Mouse (Mus musculus) limb, embryonic 13.5 days (tissue): Measurements from ENCODE around the gene Ttl. TPM values are rescaled to one million over a fixed set of nuclear protein-coding genes. Genes with fewer than 3 reads are reported as not detected.

Source experiments
- ATAC-seq: fragments of 200-750 bp; cut with Nextera tagmentation; 2 replicates; pipeline ENCODE4 v1.8.0; 2017; ENCODE audit warnings: low read depth, moderate number of reproducible peaks, moderate TSS enrichment; ENCODE audit not compliant: low FRiP score
- H3K27ac ChIP-seq: fragments of 300-500 bp; sonication (generic); 2 replicates; pipeline ENCODE4 v1.5.1; 2015; ENCODE audit warnings: inconsistent platforms, mild to moderate bottlenecking, moderate library complexity
- H3K27me3 ChIP-seq: fragments of 300-500 bp; sonication (generic); 2 replicates; pipeline ENCODE4 v1.6.1; 2015; ENCODE audit warnings: mild to moderate bottlenecking, inconsistent platforms
- H3K36me3 ChIP-seq: fragments of 300-500 bp; sonication (generic); 2 replicates; pipeline ENCODE4 v1.6.1; 2015; ENCODE audit warnings: inconsistent platforms, mild to moderate bottlenecking, moderate library complexity
- H3K4me1 ChIP-seq: fragments of 300-500 bp; sonication (generic); 2 replicates; pipeline ENCODE4 v1.6.1; 2015; ENCODE audit warnings: inconsistent platforms
- H3K4me2 ChIP-seq: fragments of 300-500 bp; sonication (generic); replicated peaks from 2 replicates; pipeline ENCODE4 v1.6.1; 2015; ENCODE audit warnings: inconsistent platforms, mild to moderate bottlenecking, moderate library complexity
- H3K4me3 ChIP-seq: fragments of 300-500 bp; sonication (generic); 2 replicates; pipeline ENCODE4 v1.5.1; 2015; ENCODE audit warnings: moderate library complexity, mild to moderate bottlenecking, inconsistent platforms
- H3K9ac ChIP-seq: fragments of 300-500 bp; sonication (generic); 2 replicates; pipeline ENCODE4 v1.6.1; 2015; ENCODE audit warnings: mild to moderate bottlenecking, inconsistent platforms
- H3K9me3 ChIP-seq: fragments of 300-500 bp; sonication (generic); 2 replicates; pipeline ENCODE4 v1.6.1; 2016; ENCODE audit warnings: inconsistent platforms
- WGBS: fragments of 180-500 bp; shearing (Covaris S2); methylation state at CpG from one replicate; pipeline ENCODE4 v1.1.7; 2015; 5-methylcytosine and 5-hydroxymethylcytosine counted together
- polyA plus RNA-seq: library from polyadenylated mRNA; unstranded; fragments of >200 nt; fragmentation: Nextera tagmentation; extraction: Ambion mirVana; gene quantifications from 2 replicates; pipeline ENCODE4 v1.2.1, GENCODE M21; 2015

The Ttl gene
- polyA plus RNA-seq, 1 experiment from 2014 or later: 22.0 TPM

DNA sequence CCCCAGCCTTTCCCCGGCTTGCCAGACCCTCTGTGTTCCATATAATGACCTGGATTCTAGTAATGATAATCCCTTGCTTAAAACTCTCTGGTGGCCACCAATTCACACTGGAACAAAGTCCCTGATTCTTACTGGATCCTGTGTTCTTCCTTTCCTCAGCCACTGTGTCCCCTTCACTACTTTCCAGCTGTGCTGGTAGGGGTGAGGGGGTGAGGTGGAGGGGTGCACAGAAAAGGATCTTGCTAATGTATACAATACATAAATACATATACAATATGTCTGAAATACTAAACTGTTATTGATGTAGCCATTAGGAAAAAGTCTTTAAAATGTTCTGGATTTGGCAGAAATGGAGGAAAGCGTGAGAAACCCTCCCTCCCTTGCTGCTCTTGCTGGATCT is 65.0 kb downstream of the Ttl start:
- Histone ChIP-seq H3K9me3 (peaks cover 9% of the 10 kb centered on the region; the same call in 1 of the 2 replicates), H3K27ac (no peak overlapping the region), H3K36me3 (peaks cover 50% of the 10 kb centered on the region), H3K4me1 (peaks cover 15% of the 10 kb centered on the region), H3K4me2 (peak overlapping the region; percentile 86), H3K4me3 (peak overlapping the region; percentile 63; the same call in 1 of the 2 replicates), H3K9ac (no peak overlapping the region), H3K27me3 (no peaks in the 10 kb centered on the region)
- 92% methylated on average over 2 of the region's 2 CpGs for WGBS
- ATAC-seq: no peak

DNA sequence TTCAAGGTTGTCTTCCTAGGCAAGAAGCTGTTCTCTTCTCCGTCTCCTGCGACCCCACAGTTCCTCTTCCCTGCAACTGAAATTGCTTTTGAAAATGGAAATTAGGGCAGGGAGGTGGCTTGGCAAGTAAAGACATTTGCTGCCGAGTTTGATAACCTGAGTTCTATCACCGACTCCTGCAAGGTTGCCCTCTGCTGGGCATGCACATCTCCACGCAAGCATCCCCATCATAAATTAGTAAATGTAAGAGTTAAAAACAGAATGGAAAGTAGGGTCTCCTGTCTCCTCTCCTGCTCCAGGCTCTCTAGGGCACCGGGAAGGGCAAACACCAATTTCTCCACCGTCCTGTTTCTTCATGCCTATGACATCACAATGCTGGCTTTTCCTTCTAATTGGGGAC is 66.5 kb downstream of the Ttl start:
- 96% methylated on average over 7 of the region's 7 CpGs for WGBS
- peaks cover 15% of the 10 kb centered on the region for H3K4me1 ChIP-seq

DNA sequence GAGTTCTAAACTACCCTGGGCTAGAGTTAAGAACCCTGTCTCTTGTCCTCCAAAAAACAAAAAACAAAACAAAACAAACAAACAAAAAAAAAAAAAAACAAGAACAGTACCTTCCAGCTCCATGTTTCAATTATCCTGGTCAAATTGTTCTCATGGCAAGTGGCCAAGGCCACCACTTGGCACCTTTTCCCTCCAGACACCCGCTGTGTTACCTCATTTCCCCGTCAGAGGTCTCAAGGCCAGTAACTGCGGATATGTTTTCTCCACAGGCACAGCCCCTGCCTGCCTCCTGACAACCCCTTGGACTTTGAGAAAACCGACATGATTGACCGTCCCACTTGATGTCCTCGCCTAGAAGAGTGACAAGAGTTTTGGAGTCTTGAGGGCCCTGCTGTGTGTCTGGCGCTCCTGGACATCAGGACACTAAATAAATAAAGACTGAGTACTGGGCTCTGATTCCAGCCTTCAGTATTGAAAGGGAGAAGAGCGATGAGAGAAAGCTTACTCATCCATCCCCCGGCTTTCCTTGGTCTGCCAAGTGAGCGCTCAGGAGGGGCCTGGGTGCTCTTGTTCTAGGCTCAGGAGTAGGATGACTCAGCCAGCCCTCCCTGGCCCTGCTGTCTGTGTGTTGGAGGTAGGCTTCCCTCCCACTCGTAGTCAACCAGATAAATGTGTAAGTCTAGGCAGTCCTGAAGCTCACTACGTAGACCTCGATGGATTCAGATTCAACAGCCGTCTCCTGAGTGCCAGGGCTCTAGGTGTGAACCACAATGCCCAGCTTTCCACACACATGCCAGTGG is 67.5 kb downstream of the Ttl start:
- Histone ChIP-seq H3K4me3 (no peak overlapping the region), H3K9ac (no peak overlapping the region), H3K36me3 (peaks cover 28% of the 10 kb centered on the region), H3K4me2 (no peak overlapping the region), H3K27ac (no peak overlapping the region), H3K4me1 (peaks cover 15% of the 10 kb centered on the region), H3K27me3 (no peaks in the 10 kb centered on the region), H3K9me3 (peaks cover 9% of the 10 kb centered on the region; the same call in 1 of the 2 replicates)
- ATAC-seq: no peak
- WGBS: 97% methylated on average over 14 of the region's 14 CpGs

More for the DNA sequence above, 66.5 kb downstream of the Ttl start:
- H3K27me3 ChIP-seq: no peaks in the 10 kb centered on the region
- H3K27ac ChIP-seq: no peak overlapping the region
- no peak overlapping the region for H3K9ac ChIP-seq
- peaks cover 37% of the 10 kb centered on the region for H3K36me3 ChIP-seq
- H3K4me2 ChIP-seq: no peak overlapping the region
- no peak for ATAC-seq
- H3K9me3 ChIP-seq: peaks cover 9% of the 10 kb centered on the region; the same call in 1 of the 2 replicates
- no peak overlapping the region for H3K4me3 ChIP-seq

DNA sequence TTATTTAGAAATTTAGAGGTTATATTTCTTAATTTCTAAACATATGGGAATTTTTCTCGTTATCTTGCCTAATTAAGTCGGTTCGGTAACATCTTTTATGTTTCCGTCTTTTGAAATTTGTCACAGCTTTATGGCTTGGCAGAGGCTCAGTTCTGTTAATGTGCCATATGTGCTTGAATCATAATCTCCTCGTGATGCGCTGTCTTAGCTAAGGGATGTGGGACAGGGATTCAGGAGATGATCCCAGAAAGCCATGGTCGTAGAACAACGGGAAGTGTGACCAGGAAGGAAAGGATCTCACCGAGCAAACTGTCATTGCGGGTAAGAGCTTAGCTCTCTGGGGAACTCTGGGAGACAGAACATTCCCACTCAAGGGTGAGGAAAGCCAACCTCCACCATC is 74.2 kb downstream of the Ttl start:
- Histone ChIP-seq H3K4me3 (no peak overlapping the region), H3K4me1 (no peaks in the 10 kb centered on the region), H3K27ac (no peak overlapping the region), H3K4me2 (no peak overlapping the region), H3K9me3 (no peaks in the 10 kb centered on the region), H3K27me3 (no peaks in the 10 kb centered on the region), H3K36me3 (no peaks in the 10 kb centered on the region), H3K9ac (no peak overlapping the region)
- 86% methylated on average over 10 of the region's 10 CpGs for WGBS
- ATAC-seq: no peak

Other genes with a start within 250 kb of the Ttl start
- 31.3 and 33.8 TPM in 2 replicates for gene Tmem87b, start 247.8 kb upstream of the Ttl start, polyA plus RNA-seq
- 6.3 and 7.3 TPM in 2 replicates for gene Fbln7, start 203.0 kb upstream of the Ttl start, polyA plus RNA-seq
- 7.5 and 9.3 TPM in 2 replicates for gene Zc3h8, start 121.9 kb upstream of the Ttl start, polyA plus RNA-seq
- gene Zc3h6, start 98.5 kb upstream of the Ttl start, polyA plus RNA-seq: 1.9 and 2.0 TPM in 2 replicates
- 21.3 and 21.5 TPM in 2 replicates for gene Gm10762, start 98.2 kb upstream of the Ttl start, polyA plus RNA-seq
- gene Vinac1, start 17.8 kb upstream of the Ttl start, polyA plus RNA-seq: 0.09 and 0.14 TPM in 2 replicates
- gene Polr1b, start 35.1 kb downstream of the Ttl start, polyA plus RNA-seq: 28.6 and 30.4 TPM in 2 replicates
- 29.1 and 30.1 TPM in 2 replicates for gene Chchd5, start 63.8 kb downstream of the Ttl start, polyA plus RNA-seq
- 33.8 and 35.5 TPM in 2 replicates for gene Slc20a1, start 132.8 kb downstream of the Ttl start, polyA plus RNA-seq
- gene Ckap2l, start 231.3 kb downstream of the Ttl start, polyA plus RNA-seq: 41.8 and 45.2 TPM in 2 replicates
- 0.10 and 0.14 TPM in 2 replicates for gene Il1a, start 244.0 kb downstream of the Ttl start, polyA plus RNA-seq